14 mouse cellular contexts compared by ENCODE assay signal in the genomic region with DNA sequence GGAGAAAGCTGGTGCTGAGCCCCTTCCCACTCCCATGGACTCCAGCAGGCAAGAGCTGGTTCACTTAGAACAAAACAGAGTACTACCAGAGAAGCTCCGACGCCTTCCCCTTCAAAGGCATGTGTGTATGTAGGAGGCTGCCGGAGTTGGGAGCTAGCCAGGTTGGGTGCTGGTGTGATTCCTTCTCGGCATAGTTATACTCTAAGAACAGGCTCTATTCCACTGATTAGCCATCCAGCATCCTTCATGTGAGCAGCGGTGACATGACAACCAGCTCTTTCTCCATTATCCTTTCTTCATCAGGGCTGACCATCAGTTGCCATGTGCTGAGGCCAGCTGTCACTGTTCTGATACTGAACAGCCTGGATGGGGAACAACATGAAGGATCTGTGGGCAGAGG. TPM values are rescaled to one million over a fixed set of nuclear protein-coding genes. Genes with fewer than 3 reads are reported as not detected.
A peak's percentile ranks its signal among the peaks of the same experiment; 100 is the strongest.
DNase-seq lines count a peak whose midpoint lies in the region; ATAC-seq and TF ChIP-seq lines count a peak whose summit lies in the region.
"Had no signal": no experiment of that assay in that cellular context is flagged by ENCODE, and none has a peak within 500 bp of the region (broad histone marks: within the 10 kb centered on the region; RNA-seq: fewer than 3 reads in every experiment).

No protein-coding gene starts in this region.

- H3K36me3 ChIP-seq in heart, embryonic 11.5 days (ENCODE audit: control insufficient read depth, insufficient read depth, low read length) = peaks cover 6% of the 10 kb centered on the region; the same call in 1 of the 2 replicates
- 0 out of 2 replicates have a peak, but pooled peaks cover 3% of the 10 kb centered on the region for H3K36me3 ChIP-seq in lung, postnatal 0 days (ENCODE audit: insufficient read depth, low read length)
- H3K36me3 ChIP-seq: embryonic facial prominence, embryonic 12.5 days; hindbrain, embryonic 13.5 days; neural tube, embryonic 12.5 days had no signal

- intact Hi-C loops in heart, postnatal 14 days (cut with DNase I) = no loop called here
- intact Hi-C loops in left cerebral cortex, postnatal 25 days (cut with DNase I) = loop anchor here (2.0 kb wide), 1 partner anchor 25 kb away; no protein-coding TSS in a partner anchor

- ATAC-seq in heart, embryonic 11.5 days (replicated peaks; ENCODE audit: insufficient number of reproducible peaks, low FRiP score, low TSS enrichment) = no peak
- no peak for ATAC-seq in lung, postnatal 0 days

- H3K27me3 ChIP-seq in heart, embryonic 11.5 days (ENCODE audit: control insufficient read depth, insufficient read depth, low read length) = no peaks in the 10 kb centered on the region
- H3K27me3 ChIP-seq in lung, postnatal 0 days (replicated peaks; ENCODE audit: insufficient read depth, low read length) = no peaks in the 10 kb centered on the region
- H3K27me3 ChIP-seq: embryonic facial prominence, embryonic 12.5 days; hindbrain, embryonic 13.5 days; neural tube, embryonic 12.5 days had no signal

- TF ChIP-seq EP300 in lung, postnatal 0 days (IDR thresholded peaks at IDR 0.05) = no peak

- DNase-seq in heart, postnatal 14 days = no peak
- peak; percentile 35 for DNase-seq in lung, postnatal 14 days
- DNase-seq in lung, postnatal 0 days (ENCODE audit: low spot score) = no peak
- DNase-seq in left cerebral cortex, postnatal 25 days (ENCODE audit: low spot score in 2 of 2) = peak; percentile 62 to 92
- DNase-seq in kidney, adult 11 months = no peak
- no peak for DNase-seq in cerebellum, adult 9-11 months
- no peak for DNase-seq in Muller cell, postnatal 12 days (ENCODE audit: inconsistent ontology term)
- DNase-seq: adrenal gland, adult 8-10 months; cerebellum, adult 11-12 months; spleen, adult 18-20 months had no signal

- TF ChIP-seq CTCF in lung, postnatal 0 days (IDR thresholded peaks at IDR 0.05) = no peak

- H3K4me1 ChIP-seq in heart, embryonic 11.5 days (ENCODE audit: control insufficient read depth, insufficient read depth, low read length) = peaks cover 41% of the 10 kb centered on the region
- peaks cover 27% of the 10 kb centered on the region for H3K4me1 ChIP-seq in lung, postnatal 0 days (ENCODE audit: insufficient read depth, low read depth, low read length)

- 67% methylated on average over 5 of the region's 5 CpGs for WGBS in heart, embryonic 11.5 days (ENCODE audit: insufficient replicate concordance)
- WGBS in lung, postnatal 0 days = 34% methylated on average over 5 of the region's 5 CpGs

- no peak overlapping the region for H3K4me3 ChIP-seq in heart, embryonic 11.5 days (ENCODE audit: low read depth, low read length)
- no peak overlapping the region for H3K4me3 ChIP-seq in lung, postnatal 0 days (ENCODE audit: low read depth, low read length)
- H3K4me3 ChIP-seq: embryonic facial prominence, embryonic 12.5 days; hindbrain, embryonic 13.5 days; neural tube, embryonic 12.5 days had no signal

- no peak overlapping the region for H3K4me2 ChIP-seq in heart, embryonic 11.5 days
- no peak overlapping the region for H3K4me2 ChIP-seq in lung, postnatal 0 days (replicated peaks; ENCODE audit: low read depth, low read length)
- H3K4me2 ChIP-seq: embryonic facial prominence, embryonic 12.5 days; hindbrain, embryonic 13.5 days; neural tube, embryonic 12.5 days had no signal

- no peaks in the 10 kb centered on the region for H3K9me3 ChIP-seq in heart, embryonic 11.5 days (replicated peaks; ENCODE audit: control insufficient read depth, low read length)
- H3K9me3 ChIP-seq in lung, postnatal 0 days (ENCODE audit: low read length) = no peaks in the 10 kb centered on the region
- H3K9me3 ChIP-seq: embryonic facial prominence, embryonic 12.5 days; hindbrain, embryonic 13.5 days; neural tube, embryonic 12.5 days had no signal

- H3K9ac ChIP-seq in heart, embryonic 11.5 days (ENCODE audit: low read depth, low read length) = no peak overlapping the region
- no peak overlapping the region for H3K9ac ChIP-seq in lung, postnatal 0 days (replicated peaks; ENCODE audit: low read depth)
- H3K9ac ChIP-seq: embryonic facial prominence, embryonic 12.5 days; hindbrain, embryonic 13.5 days; neural tube, embryonic 12.5 days had no signal

- H3K27ac ChIP-seq in heart, embryonic 11.5 days (ENCODE audit: low read depth, low read length) = peak overlapping the region; percentile 89; the same call in 1 of the 2 replicates
- H3K27ac ChIP-seq in lung, postnatal 0 days (ENCODE audit: low read length) = no peak overlapping the region
- H3K27ac ChIP-seq: hindbrain, embryonic 13.5 days; neural tube, embryonic 12.5 days had no signal

RNA-seq across cellular contexts. Expression of a gene that starts 23.6 kb away (rescaled TPM):
- polyA plus RNA-seq in heart, embryonic 11.5 days (2014; fragmentation: Nextera tagmentation; extraction: Ambion mirVana) = 8.4 TPM in 2 replicates
- total RNA-seq in heart, postnatal 14 days (2021) = 1 to 10 TPM; 8.7 to 9.8 TPM
- polyA plus RNA-seq in lung, postnatal 0 days (2015; fragmentation: Nextera tagmentation; extraction: Ambion mirVana) = 23.6 and 27.5 TPM in 2 replicates
- 10 to 100 TPM; 10.5 to 11.9 TPM for total RNA-seq in left cerebral cortex, postnatal 25 days (2021)

RNA-seq across cellular contexts. Expression of a gene that starts 58.8 kb away (rescaled TPM):
- polyA plus RNA-seq in heart, embryonic 11.5 days (2014; fragmentation: Nextera tagmentation; extraction: Ambion mirVana) = not detected in 2 replicates
- 1 to 10 TPM; 1.8 to 2.7 TPM for total RNA-seq in heart, postnatal 14 days (2021)
- 0.06 TPM in 1 of 2 replicates, not detected in the other for polyA plus RNA-seq in lung, postnatal 0 days (2015; fragmentation: Nextera tagmentation; extraction: Ambion mirVana)
- 100 to 1,000 TPM; 161 to 176 TPM for total RNA-seq in left cerebral cortex, postnatal 25 days (2021)

RNA-seq across cellular contexts. Expression of a gene that starts 59.1 kb away (rescaled TPM):
- 4.9 and 6.2 TPM in 2 replicates for polyA plus RNA-seq in heart, embryonic 11.5 days (2014; fragmentation: Nextera tagmentation; extraction: Ambion mirVana)
- total RNA-seq in heart, postnatal 14 days (2021) = 10 to 100 TPM; 17.6 to 20.8 TPM
- polyA plus RNA-seq in lung, postnatal 0 days (2015; fragmentation: Nextera tagmentation; extraction: Ambion mirVana) = 2.3 and 2.7 TPM in 2 replicates
- total RNA-seq in left cerebral cortex, postnatal 25 days (2021) = 1 to 10 TPM; 5.5 to 6.4 TPM

Comparison
In these comparisons a context has a peak if more than half of its experiments do, and no peak if none do; other contexts are left out.
1. DNase-seq: peak in lung, postnatal 14 days (single experiment) and left cerebral cortex, postnatal 25 days (2 of 2); none in heart, postnatal 14 days (0 of 2), lung, postnatal 0 days (single experiment), kidney, adult 11 months (single experiment), cerebellum, adult 9-11 months (single experiment) and Muller cell, postnatal 12 days (single experiment).
2. RNA of a gene that starts 58.8 kb away (total RNA-seq): 161 to 176 TPM in left cerebral cortex, postnatal 25 days; 1.8 to 2.7 TPM in heart, postnatal 14 days; every median in the first group is over 10 times any median in the second.